Mouse (Mus musculus) ES-Bruce4 (cell line): Measurements from ENCODE around the gene Cwc22. TPM values are rescaled to one million over a fixed set of nuclear protein-coding genes. Genes with fewer than 3 reads are reported as not detected.

ENCODE experiments used
- H3K27ac ChIP-seq: 2 replicates; pipeline ENCODE4 v1.5.1; 2012; ENCODE audit warnings: low read length, inconsistent platforms; ENCODE audit not compliant: insufficient read depth
- H3K27me3 ChIP-seq: 2 replicates; pipeline ENCODE4 v1.6.1; 2012; ENCODE audit warnings: mild to moderate bottlenecking, low read length, inconsistent platforms; ENCODE audit not compliant: control insufficient read depth, poor library complexity, insufficient read depth, severe bottlenecking
- H3K36me3 ChIP-seq: 2 replicates; pipeline ENCODE4 v1.6.1; 2012; ENCODE audit warnings: inconsistent platforms, mild to moderate bottlenecking, low read length, moderate library complexity; ENCODE audit not compliant: control insufficient read depth, poor library complexity, insufficient read depth, severe bottlenecking
- H3K4me1 ChIP-seq: one replicate; pipeline ENCODE4 v1.8.1; 2011; ENCODE audit warnings: low read length; ENCODE audit not compliant: control insufficient read depth, insufficient read depth
- H3K4me3 ChIP-seq: 2 replicates; pipeline ENCODE4 v1.5.1; 2011; ENCODE audit warnings: low read depth, mild to moderate bottlenecking, low read length
- H3K9ac ChIP-seq: 2 replicates; pipeline ENCODE4 v1.6.1; 2012; ENCODE audit warnings: low read depth, mild to moderate bottlenecking, inconsistent platforms; ENCODE audit not compliant: poor library complexity, severe bottlenecking
- H3K9me3 ChIP-seq: replicated peaks from 2 replicates; pipeline ENCODE4 v1.6.1; 2012; ENCODE audit warnings: mild to moderate bottlenecking, low read length, inconsistent platforms; ENCODE audit not compliant: control insufficient read depth, poor library complexity, insufficient read depth, severe bottlenecking
- CTCF ChIP-seq: IDR thresholded peaks from one replicate; pipeline ENCODE4 v1.8.1; 2011; ENCODE audit warnings: low read depth, low read length
- EP300 ChIP-seq: IDR thresholded peaks from 2 replicates; pipeline ENCODE4 v1.6.1; 2011; ENCODE audit warnings: low read depth, low read length; ENCODE audit not compliant: insufficient read depth
- POLR2A ChIP-seq: IDR thresholded peaks from one replicate; pipeline ENCODE4 v1.8.1; 2011; ENCODE audit warnings: low read length; ENCODE audit not compliant: insufficient read depth
- polyA plus RNA-seq: library from polyadenylated mRNA; stranded (reverse); fragments of >200 nt; gene quantifications from 2 replicates; pipeline ENCODE4 v1.2.4, GENCODE M21; 2011; ENCODE audit warnings: low read depth; ENCODE audit not compliant: missing spikeins, insufficient read depth, insufficient read length

The Cwc22 gene
- polyA plus RNA-seq, 1 experiment, result 78.6 TPM

DNA sequence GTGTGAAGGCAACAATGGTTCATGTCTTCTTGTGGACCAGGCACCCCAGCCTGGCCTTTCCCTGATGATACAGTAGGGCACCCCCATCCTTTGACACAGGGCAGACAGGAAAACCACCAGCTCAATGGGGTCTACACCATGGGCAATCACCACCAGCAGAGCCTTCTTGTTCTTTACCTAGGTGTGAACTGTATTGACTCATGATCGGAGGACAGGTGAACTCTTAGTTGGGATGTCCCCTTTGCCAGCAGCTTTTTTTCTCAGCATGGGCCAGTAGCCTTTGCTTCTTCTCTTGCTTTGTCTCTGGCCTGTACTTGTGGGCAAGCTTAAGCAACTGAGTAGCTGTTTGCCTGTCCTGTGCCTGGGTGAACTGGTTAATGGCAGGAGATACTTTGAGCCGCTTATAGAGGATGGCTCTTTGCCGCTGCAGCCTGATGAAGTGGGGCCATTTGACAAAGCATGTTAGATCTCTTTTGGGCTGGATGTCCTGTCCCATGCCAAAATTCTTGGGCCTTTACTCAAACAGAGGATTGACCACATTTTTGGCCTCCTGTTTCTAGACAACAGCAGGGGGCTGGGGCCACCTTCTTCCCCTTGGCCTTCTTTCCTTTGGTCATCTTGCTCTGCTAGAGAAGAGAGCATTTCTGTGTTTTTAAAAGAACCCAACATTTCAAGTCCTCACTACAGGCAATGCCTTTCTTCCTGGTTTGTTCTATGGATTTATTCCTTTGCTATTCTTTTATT lies 16.4 kb upstream of the Cwc22 start:
- Histone ChIP-seq H3K4me1 (no peaks in the 10 kb centered on the region), H3K36me3 (no peaks in the 10 kb centered on the region), H3K27me3 (no peaks in the 10 kb centered on the region), H3K4me3 (no peak overlapping the region), H3K27ac (no peak overlapping the region), H3K9me3 (no peaks in the 10 kb centered on the region; the same call in 1 of the 2 replicates), H3K9ac (no peak overlapping the region)
- no peak for TF ChIP-seq CTCF
- no peak for TF ChIP-seq EP300
- no peak for TF ChIP-seq POLR2A

DNA sequence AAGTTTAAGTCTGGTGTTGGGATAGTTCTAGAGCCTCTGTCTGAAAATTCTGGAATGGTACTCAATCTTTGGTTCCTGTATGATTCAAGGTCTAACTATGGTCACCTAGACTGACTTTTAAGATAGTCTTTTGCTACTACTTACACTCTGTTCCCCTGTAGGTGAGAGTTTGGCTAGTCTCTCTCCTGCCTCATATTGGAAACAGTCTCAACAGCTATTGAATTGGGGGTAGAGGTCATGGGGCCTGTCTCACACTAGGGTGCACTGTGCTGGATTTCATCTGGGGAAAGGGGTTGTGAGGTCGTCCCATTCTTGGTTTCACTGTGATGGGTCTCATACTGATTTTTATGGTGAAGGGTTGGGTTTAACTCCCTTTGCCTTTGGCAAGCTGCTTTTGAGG lies 15.1 kb upstream of the Cwc22 start:
- Histone ChIP-seq H3K27me3 (no peaks in the 10 kb centered on the region), H3K4me3 (no peak overlapping the region), H3K4me1 (no peaks in the 10 kb centered on the region), H3K9ac (no peak overlapping the region), H3K27ac (no peak overlapping the region), H3K36me3 (no peaks in the 10 kb centered on the region), H3K9me3 (no peaks in the 10 kb centered on the region; the same call in 1 of the 2 replicates)
- TF ChIP-seq POLR2A (no peak), CTCF (no peak), EP300 (no peak)

- H3K27me3 ChIP-seq, result no peaks in the 10 kb centered on the region
- TF ChIP-seq CTCF (no peak), EP300 (no peak), POLR2A (no peak)
- H3K9ac ChIP-seq, result no peak overlapping the region
- no peak overlapping the region for H3K27ac ChIP-seq
- H3K4me1 ChIP-seq, result no peaks in the 10 kb centered on the region
- H3K36me3 ChIP-seq, result no peaks in the 10 kb centered on the region
- no peak overlapping the region for H3K4me3 ChIP-seq
- H3K9me3 ChIP-seq, result no peaks in the 10 kb centered on the region; the same call in 1 of the 2 replicates
Measured at GRCm38 (mm10) chr2:77960711-77961110, 14.5 kb upstream of the Cwc22 start.

DNA sequence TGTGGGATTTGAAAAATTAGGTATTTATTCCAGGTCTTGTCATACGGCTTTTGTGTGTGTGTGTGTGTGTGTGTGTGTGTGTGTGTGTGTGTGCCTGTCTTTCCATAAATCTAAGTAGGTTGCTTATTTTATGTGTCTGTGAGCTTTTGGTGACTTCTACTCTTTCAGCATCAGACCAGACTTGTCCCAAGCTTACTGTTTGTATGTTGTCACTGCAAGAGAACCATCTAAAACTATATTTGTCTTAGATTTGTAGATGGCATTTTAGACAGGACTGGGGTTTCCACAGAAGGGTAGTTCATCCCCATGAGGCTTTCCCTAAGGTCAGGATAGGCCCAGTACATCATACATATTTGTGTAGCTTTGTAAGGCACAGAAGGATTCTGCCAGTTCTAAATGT lies 13.2 kb upstream of the Cwc22 start:
- no peak overlapping the region for H3K9ac ChIP-seq
- H3K4me1 ChIP-seq, result no peaks in the 10 kb centered on the region
- TF ChIP-seq POLR2A (no peak), EP300 (no peak), CTCF (no peak)
- no peaks in the 10 kb centered on the region; the same call in 1 of the 2 replicates for H3K9me3 ChIP-seq
- no peak overlapping the region for H3K4me3 ChIP-seq
- no peaks in the 10 kb centered on the region for H3K36me3 ChIP-seq
- H3K27me3 ChIP-seq, result no peaks in the 10 kb centered on the region
- H3K27ac ChIP-seq, result no peak overlapping the region

DNA sequence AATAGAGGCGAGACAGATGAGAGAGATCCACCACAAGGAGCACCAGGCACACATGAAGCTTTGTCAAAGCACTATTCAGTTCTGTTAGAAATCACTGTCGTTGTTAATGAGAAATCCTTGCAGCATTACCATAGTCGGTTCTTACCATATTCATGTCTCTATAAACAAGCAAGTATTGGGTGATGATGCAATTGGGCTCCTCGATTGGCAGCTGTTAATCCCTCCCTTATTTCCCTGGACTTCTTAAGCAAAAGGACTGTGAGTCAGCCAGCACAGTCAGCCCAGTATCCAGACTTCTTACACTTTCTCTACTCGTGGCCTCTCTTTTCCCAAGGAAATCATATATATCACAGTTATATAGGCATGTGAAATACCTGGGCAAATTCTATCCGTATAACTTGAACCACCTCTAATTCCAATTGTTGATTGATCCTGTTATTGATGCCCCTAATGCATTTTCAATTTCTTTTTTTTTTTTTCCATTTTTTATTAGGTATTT lies 5.3 kb upstream of the Cwc22 start:
- H3K36me3 ChIP-seq, result no peaks in the 10 kb centered on the region
- H3K4me3 ChIP-seq, result no peak overlapping the region

DNA sequence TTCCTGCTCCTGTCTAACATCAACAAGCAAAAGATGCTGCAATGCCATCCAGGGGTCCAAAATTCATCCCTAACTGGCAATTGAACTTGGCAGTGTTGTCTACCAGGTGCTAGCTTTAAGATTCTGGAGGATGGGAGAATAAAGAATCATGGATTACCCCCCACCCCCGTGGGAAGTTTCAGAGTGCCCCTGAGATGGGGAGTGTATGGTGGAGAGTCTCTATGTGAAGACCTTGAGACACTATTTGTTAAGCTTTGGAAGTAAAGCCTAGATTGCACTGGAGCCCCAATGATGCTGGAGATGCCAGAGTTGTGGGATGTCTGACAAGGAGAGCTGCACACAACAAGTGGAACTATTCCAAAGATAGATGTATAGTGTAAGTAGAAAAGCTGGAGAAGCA lies 3.9 kb upstream of the Cwc22 start:
- Histone ChIP-seq H3K4me3 (no peak overlapping the region), H3K9me3 (no peaks in the 10 kb centered on the region), H3K4me1 (no peaks in the 10 kb centered on the region), H3K27ac (no peak overlapping the region), H3K27me3 (no peaks in the 10 kb centered on the region), H3K9ac (no peak overlapping the region), H3K36me3 (no peaks in the 10 kb centered on the region)
- TF ChIP-seq POLR2A (no peak), CTCF (no peak), EP300 (no peak)

More for the DNA sequence above, 5.3 kb upstream of the Cwc22 start:
- Histone ChIP-seq H3K9ac (no peak overlapping the region), H3K4me1 (no peaks in the 10 kb centered on the region), H3K27me3 (no peaks in the 10 kb centered on the region), H3K27ac (no peak overlapping the region), H3K9me3 (no peaks in the 10 kb centered on the region)
- TF ChIP-seq EP300, result no peak
- TF ChIP-seq CTCF, result no peak
- TF ChIP-seq POLR2A, result no peak
